Mouse (Mus musculus) myocyte (in vitro differentiated cells): ENCODE measurements around the gene Fcrlb. TPM values are rescaled to one million over a fixed set of nuclear protein-coding genes. Genes with fewer than 3 reads are reported as not detected.

Source experiments
- H3K27me3 ChIP-seq: one replicate; pipeline ENCODE4 v1.6.1; 2011; ENCODE audit not compliant: control insufficient read depth, insufficient read depth, insufficient read length
- H3K36me3 ChIP-seq: one replicate; pipeline ENCODE4 v1.6.1; 2011; ENCODE audit not compliant: control insufficient read depth, insufficient read depth
- H3K4me2 ChIP-seq: one replicate; pipeline ENCODE4 v1.6.1; 2011; ENCODE audit warnings: low read depth, control low read depth
- H3K4me3 ChIP-seq: one replicate; pipeline ENCODE4 v1.5.1; 2011; ENCODE audit warnings: mild to moderate bottlenecking, control low read depth, moderate library complexity
- H3K79me2 ChIP-seq: one replicate; pipeline ENCODE4 v1.6.1; 2011; ENCODE audit not compliant: control insufficient read depth, insufficient read depth
- H3ac ChIP-seq: one replicate; pipeline ENCODE4 v1.6.1; 2011; ENCODE audit not compliant: control insufficient read depth, insufficient read length
- CEBPB ChIP-seq: IDR thresholded peaks from 2 replicates; pipeline ENCODE4 v1.6.1; 2011; ENCODE audit warnings: mild to moderate bottlenecking, moderate library complexity; ENCODE audit not compliant: poor library complexity, insufficient read depth, severe bottlenecking
- E2F4 ChIP-seq: IDR thresholded peaks from one replicate; pipeline ENCODE4 v1.6.1; 2011; ENCODE audit warnings: mild to moderate bottlenecking, control low read depth, moderate library complexity; ENCODE audit not compliant: insufficient read depth
- MAX ChIP-seq: IDR thresholded peaks from one replicate; pipeline ENCODE4 v1.6.1; 2011; ENCODE audit warnings: low read depth, mild to moderate bottlenecking, control low read depth
- MYOD1 ChIP-seq, 3 experiments: IDR thresholded peaks; one replicate each; pipeline ENCODE4 v1.6.1; 2011; ENCODE audit warnings: control low read depth in 2 of 3, low read depth in 2 of 3, mild to moderate bottlenecking in 2 of 3, moderate library complexity in 1 of 3; ENCODE audit not compliant: insufficient read length in 2 of 3, control insufficient read depth in 1 of 3
- MYOG ChIP-seq, 3 experiments: IDR thresholded peaks; one replicate each; pipeline ENCODE4 v1.6.1; 2011; ENCODE audit warnings: control low read depth in 2 of 3, low read depth in 2 of 3, mild to moderate bottlenecking in 2 of 3; ENCODE audit not compliant: insufficient read length in 2 of 3, control insufficient read depth in 1 of 3, insufficient read depth in 1 of 3
- POLR2A ChIP-seq: IDR thresholded peaks from one replicate; pipeline ENCODE4 v1.6.1; 2011; ENCODE audit warnings: low read depth, mild to moderate bottlenecking, control low read depth, moderate library complexity; ENCODE audit not compliant: insufficient read length
- POLR2AphosphoS2 ChIP-seq: IDR thresholded peaks from one replicate; pipeline ENCODE4 v1.6.1; 2011; ENCODE audit warnings: low read depth, control low read depth; ENCODE audit not compliant: insufficient read length
- REST ChIP-seq: IDR thresholded peaks from one replicate; pipeline ENCODE4 v1.6.1; 2011; ENCODE audit warnings: mild to moderate bottlenecking, control low read depth, moderate library complexity; ENCODE audit not compliant: insufficient read depth, insufficient read length
- SRF ChIP-seq: IDR thresholded peaks from one replicate; pipeline ENCODE4 v1.6.1; 2011; ENCODE audit warnings: low read depth; ENCODE audit not compliant: control insufficient read depth, insufficient read length
- TCF12 ChIP-seq: IDR thresholded peaks from one replicate; pipeline ENCODE4 v1.6.1; 2011; ENCODE audit warnings: mild to moderate bottlenecking, control low read depth; ENCODE audit not compliant: poor library complexity, insufficient read depth, severe bottlenecking
- TCF3 ChIP-seq: IDR thresholded peaks from one replicate; pipeline ENCODE4 v1.6.1; 2011; ENCODE audit warnings: low read depth, control low read depth; ENCODE audit not compliant: insufficient read length
- USF1 ChIP-seq: IDR thresholded peaks from one replicate; pipeline ENCODE4 v1.6.1; 2011; ENCODE audit warnings: low read depth, mild to moderate bottlenecking, control low read depth, moderate library complexity
- polyA plus RNA-seq: library from polyadenylated mRNA; unstranded; fragments of >200 nt; fragmentation: generic; extraction: Trizol; gene quantifications from one replicate; pipeline ENCODE4 v1.2.1, GENCODE M21; 2012; ENCODE audit warnings: missing spikeins

Fcrlb gene
- polyA plus RNA-seq, 1 experiment = 1.6 TPM

DNA sequence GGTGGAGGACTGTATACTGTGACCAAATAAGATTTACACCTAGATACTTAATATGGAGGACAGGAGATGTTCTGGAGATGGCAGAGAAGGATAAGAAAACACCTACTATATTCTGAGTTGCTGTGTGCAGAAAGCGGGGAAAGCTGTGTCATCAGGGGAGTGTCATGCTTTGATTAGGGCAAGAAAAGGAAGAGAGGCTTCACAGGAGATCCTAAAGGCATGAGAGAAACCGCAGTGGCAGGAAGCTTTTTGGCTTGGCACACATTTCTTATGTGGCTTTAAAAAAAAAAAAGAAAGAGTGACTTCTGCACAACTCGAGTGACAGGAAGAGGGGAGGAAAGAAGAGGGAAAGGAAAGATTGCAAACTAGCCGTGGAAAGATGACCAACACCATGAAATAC lies 49.7 kb downstream of the Fcrlb start:
- Histone ChIP-seq H3K4me2 (peak overlapping the region; percentile 66), H3K27me3 (no peaks in the 10 kb centered on the region), H3ac (no peak overlapping the region), H3K36me3 (no peaks in the 10 kb centered on the region), H3K79me2 (peaks cover 95% of the 10 kb centered on the region), H3K4me3 (no peak overlapping the region)
- no peak for TF ChIP-seq MAX
- TF ChIP-seq TCF12 = no peak
- TF ChIP-seq POLR2A = no peak
- no peak for TF ChIP-seq USF1
- TF ChIP-seq CEBPB = no peak
- no peak for TF ChIP-seq TCF3

GRCm38 (mm10) chr1:170862435-170862717 lies 50.4 kb downstream of the Fcrlb start:
- Histone ChIP-seq H3ac (no peak overlapping the region), H3K4me3 (no peak overlapping the region), H3K79me2 (peaks cover 99% of the 10 kb centered on the region), H3K36me3 (no peaks in the 10 kb centered on the region), H3K27me3 (no peaks in the 10 kb centered on the region), H3K4me2 (peak overlapping the region; percentile 66)
- TF ChIP-seq MAX (no peak), MYOD1 (IDR thresholded peaks at IDR 0.05; ENCODE audit: control insufficient read depth in 1 of 3, insufficient read length in 2 of 3, low read depth in 2 of 3) (no peak), REST (no peak), TCF12 (no peak), MYOG (IDR thresholded peaks at IDR 0.05; ENCODE audit: control insufficient read depth in 1 of 3, insufficient read depth in 1 of 3, insufficient read length in 2 of 3, low read depth in 2 of 3) (no peak), CEBPB (no peak), TCF3 (no peak), USF1 (no peak), E2F4 (no peak), SRF (no peak)

GRCm38 (mm10) chr1:170861671-170862434 lies 50.9 kb downstream of the Fcrlb start:
- no peak for TF ChIP-seq SRF
- TF ChIP-seq E2F4 = no peak
- Histone ChIP-seq H3K79me2 (peaks cover 99% of the 10 kb centered on the region), H3K4me3 (no peak overlapping the region), H3K36me3 (no peaks in the 10 kb centered on the region), H3K4me2 (no peak overlapping the region), H3ac (no peak overlapping the region), H3K27me3 (no peaks in the 10 kb centered on the region)

- H3K4me3 ChIP-seq = no peak overlapping the region
- no peak overlapping the region for H3K4me2 ChIP-seq
- H3K36me3 ChIP-seq = peaks cover 6% of the 10 kb centered on the region
- no peaks in the 10 kb centered on the region for H3K27me3 ChIP-seq
- peaks cover 93% of the 10 kb centered on the region for H3K79me2 ChIP-seq
- no peak overlapping the region for H3ac ChIP-seq
- TF ChIP-seq POLR2AphosphoS2 (no peak), TCF12 (no peak)
Observed at GRCm38 (mm10) chr1:170858872-170859271, 53.9 kb downstream of the Fcrlb start.

GRCm38 (mm10) chr1:170857369-170857768 lies 55.4 kb downstream of the Fcrlb start:
- H3K27me3 ChIP-seq = no peaks in the 10 kb centered on the region
- H3K4me2 ChIP-seq = no peak overlapping the region
- no peak overlapping the region for H3ac ChIP-seq
- TF ChIP-seq TCF12 (no peak), REST (no peak), MYOG (IDR thresholded peaks at IDR 0.05; ENCODE audit: control insufficient read depth in 1 of 3, insufficient read depth in 1 of 3, insufficient read length in 2 of 3, low read depth in 2 of 3) (no peak), TCF3 (no peak), E2F4 (no peak), POLR2AphosphoS2 (no peak), SRF (no peak), MYOD1 (IDR thresholded peaks at IDR 0.05; ENCODE audit: control insufficient read depth in 1 of 3, insufficient read length in 2 of 3, low read depth in 2 of 3) (no peak), USF1 (no peak), MAX (no peak), POLR2A (no peak), CEBPB (no peak)
- H3K4me3 ChIP-seq = no peak overlapping the region
- H3K79me2 ChIP-seq = peaks cover 78% of the 10 kb centered on the region
- peaks cover 14% of the 10 kb centered on the region for H3K36me3 ChIP-seq

Other genes starting within 250 kb of the Fcrlb start
- 40.2 TPM for gene Atf6, start 45.2 kb downstream of the Fcrlb start, polyA plus RNA-seq
- 0.06 TPM for gene Gm26620, start 27.9 kb downstream of the Fcrlb start, polyA plus RNA-seq
- 26.8 TPM for gene Dusp12, start 27.4 kb downstream of the Fcrlb start, polyA plus RNA-seq
- not detected for gene Fcrla, start 14.6 kb upstream of the Fcrlb start, polyA plus RNA-seq
- gene Fcgr2b, start 63.6 kb upstream of the Fcrlb start, polyA plus RNA-seq = 0.11 TPM
- gene Fcgr4, start 106.0 kb upstream of the Fcrlb start, polyA plus RNA-seq = 2.1 TPM
- 0.05 TPM for gene Fcgr3, start 152.0 kb upstream of the Fcrlb start, polyA plus RNA-seq
- gene Cfap126, start 201.0 kb upstream of the Fcrlb start, polyA plus RNA-seq = 2.2 TPM
- 169 TPM for gene Sdhc, start 237.7 kb upstream of the Fcrlb start, polyA plus RNA-seq
- 0.11 TPM for gene Mpz, start 237.8 kb upstream of the Fcrlb start, polyA plus RNA-seq